Comparison of ENCODE assay signal across 9 mouse cellular contexts in genomic region chr4:126251655-126252254, GRCm38 (mm10). TPM values are rescaled to one million over a fixed set of nuclear protein-coding genes. Genes with fewer than 3 reads are reported as not detected.
DNase-seq lines count a peak whose midpoint lies in the region; ATAC-seq and TF ChIP-seq lines count a peak whose summit lies in the region.
"Had no signal": no experiment of that assay in that cellular context is flagged by ENCODE, and none has a peak within 500 bp of the region (broad histone marks: within the 10 kb centered on the region; RNA-seq: fewer than 3 reads in every experiment).

No protein-coding gene starts in this region.

- peak; percentile 27 for DNase-seq in CD4-positive, CD25-positive, alpha-beta regulatory T cell, adult 2 months (ENCODE audit: low read depth, low spot score)
- DNase-seq in forebrain, embryonic 14.5 days (ENCODE audit: low spot score), result no peak
- DNase-seq in hindbrain, postnatal 0 days (ENCODE audit: low spot score), result no peak
- DNase-seq in Muller cell, postnatal 12 days (ENCODE audit: inconsistent ontology term), result no peak
- no peak for DNase-seq in adipocyte (ENCODE audit: low spot score)

- peak overlapping the region; percentile 43 for H3K9ac ChIP-seq in forebrain, embryonic 14.5 days (ENCODE audit: low read length)
- H3K9ac ChIP-seq in hindbrain, postnatal 0 days (replicated peaks; ENCODE audit: low read length), result peak overlapping the region; percentile 30; the same call in 1 of the 2 replicates
- no peak overlapping the region for H3K9ac ChIP-seq in liver, embryonic 16.5 days (ENCODE audit: low read depth, low read length)
- H3K9ac ChIP-seq in neural tube, embryonic 15.5 days (replicated peaks), result no peak overlapping the region

- H3K27ac ChIP-seq in forebrain, embryonic 14.5 days (ENCODE audit: low read depth, low read length), result peak overlapping the region; percentile 9; the same call in 1 of the 2 replicates
- peak overlapping the region; percentile 32; the same call in 1 of the 2 replicates for H3K27ac ChIP-seq in hindbrain, postnatal 0 days
- H3K27ac ChIP-seq in liver, embryonic 16.5 days (ENCODE audit: low read length), result 0 out of 2 replicates have a peak overlapping the region, but pooled peaks have one; percentile 7
- peak overlapping the region; percentile 23; the same call in 1 of the 2 replicates for H3K27ac ChIP-seq in neural tube, embryonic 15.5 days (replicated peaks)

- no peak for ATAC-seq in CD4-positive, CD25-positive, alpha-beta regulatory T cell, adult 4 months
- ATAC-seq in forebrain, embryonic 14.5 days, result no peak
- ATAC-seq in hindbrain, postnatal 0 days, result no peak
- no peak for ATAC-seq in liver, embryonic 16.5 days (ENCODE audit: low read depth)
- ATAC-seq in neural tube, embryonic 15.5 days (ENCODE audit: low FRiP score), result no peak

- 0 out of 2 replicates have a peak, but pooled peaks have one; percentile 10 for TF ChIP-seq CTCF in hindbrain, postnatal 0 days (IDR thresholded peaks at IDR 0.05; ENCODE audit: low read depth)

- no peak overlapping the region for H3K4me3 ChIP-seq in forebrain, embryonic 14.5 days (ENCODE audit: low read depth, low read length)
- no peak overlapping the region for H3K4me3 ChIP-seq in hindbrain, postnatal 0 days (ENCODE audit: low read length)
- H3K4me3 ChIP-seq in liver, embryonic 16.5 days (ENCODE audit: low read depth, low read length), result no peak overlapping the region
- no peak overlapping the region for H3K4me3 ChIP-seq in neural tube, embryonic 15.5 days (replicated peaks)
- H3K4me3 ChIP-seq: erythroblast, embryonic 14.5 days had no signal

- 68% methylated on average over 11 of the region's 11 CpGs for WGBS in forebrain, embryonic 14.5 days
- WGBS in hindbrain, postnatal 0 days, result 61% methylated on average over 11 of the region's 11 CpGs
- whole genome bisulfite sequencing in liver, embryonic 16.5 days (ENCODE audit: insufficient replicate concordance), result 32% methylated on average over 11 of the region's 11 CpGs
- 62% methylated on average over 11 of the region's 11 CpGs for WGBS in neural tube, embryonic 15.5 days

- H3K4me2 ChIP-seq in forebrain, embryonic 14.5 days (ENCODE audit: low read length), result 0 out of 2 replicates have a peak overlapping the region, but pooled peaks have one; percentile 7
- no peak overlapping the region for H3K4me2 ChIP-seq in hindbrain, postnatal 0 days (ENCODE audit: low read depth, low read length)
- H3K4me2 ChIP-seq in liver, embryonic 16.5 days (ENCODE audit: low read depth, low read length), result no peak overlapping the region
- H3K4me2 ChIP-seq in neural tube, embryonic 15.5 days, result peak overlapping the region; percentile 95

- H3K9me3 ChIP-seq in forebrain, embryonic 14.5 days (replicated peaks; ENCODE audit: control insufficient read depth, low read length), result no peaks in the 10 kb centered on the region
- H3K9me3 ChIP-seq in hindbrain, postnatal 0 days (ENCODE audit: low read length), result no peaks in the 10 kb centered on the region
- no peaks in the 10 kb centered on the region for H3K9me3 ChIP-seq in liver, embryonic 16.5 days (replicated peaks; ENCODE audit: control insufficient read depth, low read length)
- H3K9me3 ChIP-seq in neural tube, embryonic 15.5 days (replicated peaks), result no peaks in the 10 kb centered on the region

- H3K27me3 ChIP-seq in forebrain, embryonic 14.5 days (replicated peaks; ENCODE audit: control insufficient read depth, insufficient read depth, low read length), result no peaks in the 10 kb centered on the region
- no peaks in the 10 kb centered on the region for H3K27me3 ChIP-seq in hindbrain, postnatal 0 days (ENCODE audit: insufficient read depth, low read length)
- H3K27me3 ChIP-seq in liver, embryonic 16.5 days (ENCODE audit: control insufficient read depth, insufficient read depth, low read depth, low read length), result peaks cover 11% of the 10 kb centered on the region
- H3K27me3 ChIP-seq in neural tube, embryonic 15.5 days (replicated peaks), result no peaks in the 10 kb centered on the region

- 0 out of 2 replicates have a peak, but pooled peaks cover 11% of the 10 kb centered on the region for H3K36me3 ChIP-seq in forebrain, embryonic 14.5 days (ENCODE audit: control insufficient read depth, insufficient read depth, low read length)
- 0 out of 2 replicates have a peak, but pooled peaks cover 5% of the 10 kb centered on the region for H3K36me3 ChIP-seq in hindbrain, postnatal 0 days (ENCODE audit: insufficient read depth, low read length)
- no peaks in the 10 kb centered on the region for H3K36me3 ChIP-seq in liver, embryonic 16.5 days (ENCODE audit: control insufficient read depth, insufficient read depth)
- no peaks in the 10 kb centered on the region for H3K36me3 ChIP-seq in neural tube, embryonic 15.5 days

- H3K4me1 ChIP-seq in forebrain, embryonic 14.5 days (ENCODE audit: control insufficient read depth, insufficient read depth, low read length), result peaks cover 28% of the 10 kb centered on the region
- H3K4me1 ChIP-seq in hindbrain, postnatal 0 days (ENCODE audit: insufficient read depth, low read length), result peaks cover 38% of the 10 kb centered on the region
- H3K4me1 ChIP-seq in liver, embryonic 16.5 days (ENCODE audit: control insufficient read depth, low read depth, low read length), result peaks cover 16% of the 10 kb centered on the region
- peaks cover 76% of the 10 kb centered on the region for H3K4me1 ChIP-seq in neural tube, embryonic 15.5 days

RNA-seq across cellular contexts. Expression of gene Map7d1, which starts 4.4 kb away (rescaled TPM):
- polyA plus RNA-seq in CD4-positive, CD25-positive, alpha-beta regulatory T cell, adult 4 months (2017; shearing (Covaris generic)), result 1 to 10 TPM; 2.0 to 6.3 TPM
- polyA plus RNA-seq in forebrain, embryonic 14.5 days (2014; fragmentation: Nextera tagmentation; extraction: Ambion mirVana), result 54.8 and 67.8 TPM in 2 replicates
- total RNA-seq in hindbrain, postnatal 0 days (2014; rRNA removed), result 106 and 109 TPM in 2 replicates
- polyA plus RNA-seq in hindbrain, postnatal 0 days (2015; fragmentation: Nextera tagmentation; extraction: Ambion mirVana), result 51.0 and 54.6 TPM in 2 replicates
- 4.6 and 5.8 TPM in 2 replicates for polyA plus RNA-seq in liver, embryonic 16.5 days (2015; fragmentation: Nextera tagmentation; extraction: Ambion mirVana)
- 65.4 and 79.7 TPM in 2 replicates for polyA plus RNA-seq in neural tube, embryonic 15.5 days (2015; fragmentation: Nextera tagmentation; extraction: Ambion mirVana)

RNA-seq across cellular contexts. Expression of gene Trappc3, which starts 10.4 kb away (rescaled TPM):
- 100 to 1,000 TPM in 1 of 2 experiments, 10 to 100 TPM in 1; 64.4 to 121 TPM for polyA plus RNA-seq in CD4-positive, CD25-positive, alpha-beta regulatory T cell, adult 4 months (2017; shearing (Covaris generic))
- 36.9 and 39.3 TPM in 2 replicates for polyA plus RNA-seq in forebrain, embryonic 14.5 days (2014; fragmentation: Nextera tagmentation; extraction: Ambion mirVana)
- total RNA-seq in hindbrain, postnatal 0 days (2014; rRNA removed), result 88.9 and 97.4 TPM in 2 replicates
- 187 and 188 TPM in 2 replicates for polyA plus RNA-seq in hindbrain, postnatal 0 days (2015; fragmentation: Nextera tagmentation; extraction: Ambion mirVana)
- polyA plus RNA-seq in liver, embryonic 16.5 days (2015; fragmentation: Nextera tagmentation; extraction: Ambion mirVana), result 29.3 and 32.4 TPM in 2 replicates
- polyA plus RNA-seq in neural tube, embryonic 15.5 days (2015; fragmentation: Nextera tagmentation; extraction: Ambion mirVana), result 175 and 188 TPM in 2 replicates

RNA-seq across cellular contexts. Expression of gene Col8a2, which starts 34.8 kb away (rescaled TPM):
- polyA plus RNA-seq in CD4-positive, CD25-positive, alpha-beta regulatory T cell, adult 4 months (2017; shearing (Covaris generic)), result not detected
- polyA plus RNA-seq in forebrain, embryonic 14.5 days (2014; fragmentation: Nextera tagmentation; extraction: Ambion mirVana), result 1.2 and 2.9 TPM in 2 replicates
- 11.6 and 17.7 TPM in 2 replicates for total RNA-seq in hindbrain, postnatal 0 days (2014; rRNA removed)
- polyA plus RNA-seq in hindbrain, postnatal 0 days (2015; fragmentation: Nextera tagmentation; extraction: Ambion mirVana), result 5.5 and 5.9 TPM in 2 replicates
- polyA plus RNA-seq in liver, embryonic 16.5 days (2015; fragmentation: Nextera tagmentation; extraction: Ambion mirVana), result 0.57 and 0.71 TPM in 2 replicates
- 7.4 and 9.8 TPM in 2 replicates for polyA plus RNA-seq in neural tube, embryonic 15.5 days (2015; fragmentation: Nextera tagmentation; extraction: Ambion mirVana)
- polyA plus RNA-seq: erythroblast, embryonic 14.5 days had no signal

RNA-seq across cellular contexts. Expression of gene Thrap3, which starts 49.2 kb away (rescaled TPM):
- polyA plus RNA-seq in CD4-positive, CD25-positive, alpha-beta regulatory T cell, adult 4 months (2017; shearing (Covaris generic)), result 100 to 1,000 TPM; 222 to 330 TPM
- polyA plus RNA-seq in forebrain, embryonic 14.5 days (2014; fragmentation: Nextera tagmentation; extraction: Ambion mirVana), result 128 and 152 TPM in 2 replicates
- total RNA-seq in hindbrain, postnatal 0 days (2014; rRNA removed), result 85.7 and 128 TPM in 2 replicates
- 108 and 123 TPM in 2 replicates for polyA plus RNA-seq in hindbrain, postnatal 0 days (2015; fragmentation: Nextera tagmentation; extraction: Ambion mirVana)
- 78.1 and 78.4 TPM in 2 replicates for polyA plus RNA-seq in liver, embryonic 16.5 days (2015; fragmentation: Nextera tagmentation; extraction: Ambion mirVana)
- 127 and 133 TPM in 2 replicates for polyA plus RNA-seq in neural tube, embryonic 15.5 days (2015; fragmentation: Nextera tagmentation; extraction: Ambion mirVana)

Comparison
In these comparisons a context has a peak if more than half of its experiments do, and no peak if none do; other contexts are left out.
1. H3K4me2 ChIP-seq: peak in forebrain, embryonic 14.5 days (single experiment) and neural tube, embryonic 15.5 days (single experiment); none in hindbrain, postnatal 0 days (single experiment) and liver, embryonic 16.5 days (single experiment).
2. H3K9ac ChIP-seq: peak in forebrain, embryonic 14.5 days (single experiment) and hindbrain, postnatal 0 days (single experiment); none in liver, embryonic 16.5 days (single experiment) and neural tube, embryonic 15.5 days (single experiment).
3. Peak in every context shown above with its lines, with median percentiles within 50 percentile points of each other: H3K27ac ChIP-seq.